Mouse (Mus musculus) stomach, postnatal 0 days (tissue): ENCODE measurements at regions not wholly inside any gene's neighbourhood (a gene's known extent, or its start where the extent isn't known, plus 50 kb on each side); places are given as distances from the start of the nearest gene placed in this dataset.

Source experiments
- ATAC-seq: fragments of 200-750 bp; cut with Nextera tagmentation; 2 replicates; pipeline ENCODE4 v1.8.0; 2017; ENCODE audit not compliant: low FRiP score, low TSS enrichment
- DNase-seq: peaks from one replicate; pipeline ENCODE4 v3.0.0-alpha.2; 2016; ENCODE audit warnings: low spot score
- H3K27ac ChIP-seq: fragments of 300-500 bp; sonication (generic); replicated peaks from 2 replicates; pipeline ENCODE4 v1.5.1; 2014; ENCODE audit warnings: mild to moderate bottlenecking, control low read depth
- H3K27me3 ChIP-seq: fragments of 300-500 bp; sonication (generic); 2 replicates; pipeline ENCODE4 v1.6.1; 2014; ENCODE audit warnings: low read length; ENCODE audit not compliant: control insufficient read depth, insufficient read depth
- H3K36me3 ChIP-seq: fragments of 300-500 bp; sonication (generic); 2 replicates; pipeline ENCODE4 v1.6.1; 2014; ENCODE audit warnings: low read length, mixed read lengths; ENCODE audit not compliant: control insufficient read depth, insufficient read depth
- H3K4me1 ChIP-seq: fragments of 300-500 bp; sonication (generic); replicated peaks from 2 replicates; pipeline ENCODE4 v1.6.1; 2014; ENCODE audit warnings: antibody characterized with exemption; ENCODE audit not compliant: control insufficient read depth, insufficient read depth
- H3K4me2 ChIP-seq: fragments of 300-500 bp; sonication (generic); replicated peaks from 2 replicates; pipeline ENCODE4 v1.6.1; 2014; ENCODE audit warnings: low read depth, mild to moderate bottlenecking, control low read depth, moderate library complexity
- H3K4me3 ChIP-seq: fragments of 300-500 bp; sonication (generic); 2 replicates; pipeline ENCODE4 v1.5.1; 2014; ENCODE audit warnings: low read depth, low read length, control low read depth
- H3K9ac ChIP-seq: fragments of 300-500 bp; sonication (generic); 2 replicates; pipeline ENCODE4 v1.6.1; 2014; ENCODE audit warnings: mild to moderate bottlenecking, low read length, control low read depth, mixed read lengths
- H3K9me3 ChIP-seq: fragments of 300-500 bp; sonication (generic); 2 replicates; pipeline ENCODE4 v1.6.1; 2016; ENCODE audit warnings: low read length; ENCODE audit not compliant: control insufficient read depth
- CTCF ChIP-seq: IDR thresholded peaks from 2 replicates; pipeline ENCODE4 v1.5.1; 2016; ENCODE audit warnings: antibody characterized with exemption, low read depth, mild to moderate bottlenecking, moderate library complexity
- EP300 ChIP-seq: optimal IDR thresholded peaks from 2 replicates; pipeline ENCODE3; 2016; ENCODE audit warnings: antibody characterized with exemption
- WGBS: fragments of 180-500 bp; shearing (Covaris S2); extraction: QIAGEN DNeasy Blood & Tissue Kit; methylation state at CpG from one replicate; pipeline ENCODE4 v1.1.7; 2014; 5-methylcytosine and 5-hydroxymethylcytosine counted together

DNA sequence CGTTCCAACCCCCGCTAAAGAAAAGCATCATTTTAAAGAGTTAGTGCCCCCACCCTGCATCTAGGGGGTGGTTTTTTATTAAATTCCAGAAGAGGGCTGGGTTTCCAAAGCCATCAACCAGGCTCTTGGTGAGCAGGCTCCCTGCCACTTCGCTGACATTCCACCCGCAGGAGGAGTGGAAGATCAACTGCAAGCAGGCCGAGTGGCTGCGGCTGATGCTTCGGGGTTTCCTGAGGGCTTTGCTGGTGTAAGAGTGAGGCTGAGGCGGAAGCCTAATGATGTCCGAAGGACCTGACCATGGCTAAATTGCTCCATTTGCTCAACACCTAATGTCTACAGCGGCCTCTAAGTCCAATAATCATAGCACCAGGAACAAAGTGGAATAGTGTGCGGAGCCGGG lies 118.0 kb downstream of the Tmem30b start:
- Histone ChIP-seq H3K4me1 (no peaks in the 10 kb centered on the region), H3K27ac (no peak overlapping the region), H3K4me3 (no peak overlapping the region), H3K36me3 (no peaks in the 10 kb centered on the region), H3K9ac (no peak overlapping the region), H3K4me2 (no peak overlapping the region), H3K9me3 (no peaks in the 10 kb centered on the region), H3K27me3 (no peaks in the 10 kb centered on the region)
- 66% methylated on average over 12 of the region's 12 CpGs for WGBS
- TF ChIP-seq CTCF (no peak), EP300 (no peak)
- ATAC-seq (no peak), DNase-seq (no peak)

DNA sequence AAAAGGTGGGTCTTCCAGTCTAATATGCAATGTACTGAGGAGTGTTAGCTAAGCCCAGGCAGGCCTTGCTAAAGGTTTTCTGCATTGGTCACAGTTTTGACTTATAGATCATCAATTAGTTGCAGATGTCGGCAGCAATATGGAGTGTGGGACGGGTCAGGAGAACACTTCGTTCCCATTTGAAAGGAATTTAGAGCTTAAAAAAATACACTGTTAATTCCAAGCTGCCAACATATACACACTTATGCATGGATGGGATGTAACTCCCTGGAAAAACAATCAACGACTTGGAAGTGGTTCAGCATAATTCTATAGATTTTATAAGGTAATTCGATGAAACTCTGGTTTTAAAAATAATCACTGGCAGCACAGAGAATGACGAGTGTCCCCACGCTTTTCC lies 121.4 kb downstream of the Tmem30b start:
- no peak for ATAC-seq
- H3K27ac ChIP-seq = no peak overlapping the region
- no peaks in the 10 kb centered on the region for H3K4me1 ChIP-seq
- no peaks in the 10 kb centered on the region for H3K27me3 ChIP-seq
- TF ChIP-seq CTCF = no peak
- no peak for TF ChIP-seq EP300
- no peak overlapping the region for H3K4me2 ChIP-seq
- no peak for DNase-seq
- no peak overlapping the region for H3K4me3 ChIP-seq
- H3K36me3 ChIP-seq = no peaks in the 10 kb centered on the region
- no peaks in the 10 kb centered on the region for H3K9me3 ChIP-seq
- WGBS = 81% methylated on average over 7 of the region's 7 CpGs
- H3K9ac ChIP-seq = no peak overlapping the region

DNA sequence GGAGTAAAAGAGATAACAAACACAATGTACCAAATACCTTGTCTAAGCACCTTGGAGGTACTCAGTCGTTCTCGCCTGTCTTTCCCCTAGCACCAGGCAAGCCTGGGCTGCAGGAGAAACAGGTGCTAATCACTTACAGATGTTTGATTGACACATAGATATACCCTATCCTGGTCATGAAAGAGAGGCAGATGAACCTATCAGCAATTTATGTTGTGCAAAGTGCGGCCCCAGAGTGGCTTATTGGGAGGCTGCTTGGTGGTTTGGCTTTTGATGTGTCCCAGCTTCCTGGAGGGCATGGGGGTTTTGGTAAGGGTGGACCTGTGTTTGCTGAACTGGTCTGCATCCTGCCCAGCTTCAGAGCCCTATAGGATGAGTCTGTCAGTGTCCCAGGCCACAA lies 129.1 kb downstream of the Tmem30b start:
- Histone ChIP-seq H3K4me1 (no peaks in the 10 kb centered on the region), H3K4me3 (no peak overlapping the region), H3K9me3 (no peaks in the 10 kb centered on the region), H3K4me2 (no peak overlapping the region), H3K36me3 (no peaks in the 10 kb centered on the region), H3K9ac (no peak overlapping the region), H3K27ac (no peak overlapping the region), H3K27me3 (no peaks in the 10 kb centered on the region)
- WGBS = 87% methylated on average over 3 of the region's 3 CpGs
- no peak for DNase-seq
- no peak for ATAC-seq
- no peak for TF ChIP-seq CTCF
- no peak for TF ChIP-seq EP300

DNA sequence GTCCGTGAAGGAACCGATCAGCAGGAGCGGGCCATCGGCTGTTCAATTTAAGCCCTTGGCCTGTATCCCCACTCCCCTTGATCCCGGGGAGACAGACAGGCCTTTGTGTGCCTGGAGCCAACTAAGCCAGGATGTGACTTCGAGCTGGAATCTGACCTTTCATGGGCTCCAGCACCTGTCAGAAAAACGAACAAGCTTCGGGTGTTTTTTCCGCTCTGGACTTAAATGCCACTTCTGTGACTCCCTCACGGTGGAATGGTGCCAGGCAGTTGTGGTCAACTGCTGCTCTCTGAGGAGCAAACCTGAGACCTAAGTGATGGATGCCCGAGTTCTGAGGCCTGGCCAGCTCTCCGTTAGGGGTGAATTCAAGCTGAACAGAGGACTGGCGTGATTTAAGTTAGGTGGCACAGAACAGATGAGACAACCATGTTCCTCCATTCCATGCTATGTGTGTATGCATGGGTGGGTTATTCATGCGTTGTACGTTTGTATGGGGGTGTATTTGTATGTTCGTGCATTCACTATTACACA lies 129.8 kb downstream of the Tmem30b start:
- Histone ChIP-seq H3K27ac (no peak overlapping the region), H3K4me3 (no peak overlapping the region), H3K9ac (no peak overlapping the region), H3K4me2 (no peak overlapping the region), H3K9me3 (no peaks in the 10 kb centered on the region), H3K27me3 (no peaks in the 10 kb centered on the region), H3K4me1 (no peaks in the 10 kb centered on the region), H3K36me3 (no peaks in the 10 kb centered on the region)
- ATAC-seq (no peak), DNase-seq (no peak)
- 58% methylated on average over 16 of the region's 16 CpGs for WGBS
- TF ChIP-seq CTCF (no peak), EP300 (no peak)

DNA sequence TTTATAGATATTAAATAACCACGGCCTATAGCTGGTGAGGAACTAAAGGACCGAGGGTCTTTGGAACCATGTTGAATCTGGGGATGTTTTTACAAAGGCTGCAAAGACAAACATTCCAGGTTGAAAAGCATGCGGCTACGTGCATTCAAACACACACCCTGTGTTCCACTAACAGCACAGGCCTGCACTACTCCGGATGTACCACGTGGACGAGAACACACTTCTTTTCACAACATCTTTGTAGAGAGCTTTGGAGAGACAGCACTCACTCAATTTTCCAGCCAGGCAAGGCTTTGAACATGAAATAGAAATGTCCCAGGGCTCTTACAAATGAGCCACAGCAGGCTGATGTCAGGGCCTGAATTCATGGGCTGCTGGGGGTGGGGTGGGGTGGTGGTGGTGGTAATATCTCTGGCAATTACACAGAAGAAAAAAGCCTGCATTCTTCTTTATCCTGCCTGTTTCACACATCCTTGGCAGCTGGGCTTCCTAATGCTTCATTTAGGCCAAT lies 129.3 kb downstream of the Slc38a6 start:
- 60% methylated on average over 7 of the region's 7 CpGs for WGBS
- Histone ChIP-seq H3K9me3 (no peaks in the 10 kb centered on the region), H3K36me3 (no peaks in the 10 kb centered on the region), H3K4me1 (no peaks in the 10 kb centered on the region), H3K27ac (no peak overlapping the region), H3K9ac (no peak overlapping the region), H3K27me3 (no peaks in the 10 kb centered on the region), H3K4me3 (no peak overlapping the region), H3K4me2 (no peak overlapping the region)
- TF ChIP-seq CTCF (no peak), EP300 (no peak)
- DNase-seq (no peak), ATAC-seq (no peak)

DNA sequence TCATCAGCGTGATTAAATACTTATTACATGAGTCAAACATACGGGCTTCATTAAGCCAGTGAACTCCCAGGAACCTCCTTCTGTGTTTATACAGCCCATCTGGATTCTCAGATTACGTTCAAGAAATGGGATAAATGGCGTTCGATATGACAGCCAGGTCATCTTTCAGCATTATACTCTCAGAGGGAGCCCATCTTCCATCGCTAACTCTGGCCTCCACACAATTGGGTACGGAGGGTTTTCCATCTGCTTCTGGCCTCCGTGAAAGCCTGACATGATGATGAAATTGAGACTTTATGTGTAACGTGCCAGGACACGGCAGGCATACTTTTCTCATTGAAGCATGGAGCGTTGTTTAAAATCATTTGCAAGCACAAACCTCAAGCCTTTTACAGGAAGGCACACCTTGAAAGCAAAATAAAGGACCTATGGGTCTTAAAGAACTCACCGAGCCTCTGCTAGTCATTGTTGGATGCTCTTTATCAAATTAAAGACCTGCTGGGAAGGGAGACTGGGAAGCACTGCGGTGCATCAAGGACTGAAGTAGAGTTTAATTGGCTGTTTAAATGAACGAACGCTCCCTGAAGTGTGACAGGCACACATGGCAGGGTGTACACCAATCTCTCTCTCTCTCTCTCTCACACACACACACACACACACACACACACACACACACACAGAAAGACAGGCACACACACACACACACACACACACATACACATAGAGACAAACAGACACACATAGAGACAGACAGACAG lies 127.0 kb downstream of the Slc38a6 start:
- Histone ChIP-seq H3K9ac (no peak overlapping the region), H3K27ac (no peak overlapping the region), H3K27me3 (no peaks in the 10 kb centered on the region), H3K36me3 (no peaks in the 10 kb centered on the region), H3K4me3 (no peak overlapping the region; the same call in 1 of the 2 replicates), H3K9me3 (no peaks in the 10 kb centered on the region), H3K4me2 (peak overlapping the region; percentile 6), H3K4me1 (no peaks in the 10 kb centered on the region)
- WGBS = 30% methylated on average over 15 of the region's 15 CpGs
- ATAC-seq = peak; percentile 12; the same call in 1 of the 2 replicates
- TF ChIP-seq EP300 (no peak), CTCF (no peak)
- DNase-seq = no peak
